Mouse (Mus musculus) layer of hippocampus, adult 2 months (tissue): Measurements from ENCODE around the gene Ccl25. TPM values are rescaled to one million over a fixed set of nuclear protein-coding genes. Genes with fewer than 3 reads are reported as not detected.
A peak's percentile ranks its signal among the peaks of the same experiment; 100 is the strongest.

ENCODE experiments used
- DNase-seq, 2 experiments: peaks; one replicate each; pipeline ENCODE4 v3.0.0; 2022; ENCODE audit warnings: low spot score in 2 of 2
- H3K27ac ChIP-seq: fragments of 200-600 bp; 2 replicates; pipeline ENCODE4 v1.8.1; 2022
- H3K4me3 ChIP-seq: fragments of 200-600 bp; 2 replicates; pipeline ENCODE4 v1.8.1; 2022; ENCODE audit warnings: mild to moderate bottlenecking
- CTCF ChIP-seq: fragments of 200-600 bp; conservative IDR thresholded peaks from 2 replicates; pipeline ENCODE4 v1.8.1; 2022; ENCODE audit warnings: antibody characterized with exemption, mild to moderate bottlenecking, moderate library complexity
- long read RNA-seq, 2 experiments: library from polyadenylated mRNA; stranded (forward); transcript quantifications; one replicate each; pipeline ENCODE4 v2.0.0; 2021; ENCODE audit warnings: borderline mapping rate in 2 of 2
- total RNA-seq, 2 experiments: library from RNA; stranded (reverse); gene quantifications; 2 replicates each; pipeline ENCODE4 v1.2.3; 2021

Gene Ccl25
- 10 to 100 TPM; 24.6 to 27.5 TPM for total RNA-seq
- long read RNA-seq, experiment 1, partial matches to known transcripts = 0 of 6 reads
- long read RNA-seq, experiment 1, other reads (novel, unspliced or antisense) = 6 of 6 reads
- long read RNA-seq, experiment 2, partial matches to known transcripts = 2 of 12 reads
- long read RNA-seq, experiment 2, other reads (novel, unspliced or antisense) = 9 of 12 reads

- peak; percentile 97 to 99 for DNase-seq
- Histone ChIP-seq H3K4me3 (peak within 1 kb of the TSS; percentile 71), H3K27ac (peak within 1 kb of the TSS; percentile 93)
- 0 out of 2 replicates have a peak, but pooled peaks have one; percentile 13 for TF ChIP-seq CTCF
Observed at GRCm38 (mm10) chr8:4324983-4325750, at the start of gene Ccl25, which contains the start of gene Elavl1. Gene Ccl25, plus strand, starts transcription at chr8:4325210. Gene Elavl1, minus strand, starts transcription at chr8:4325413.

- Histone ChIP-seq H3K27ac (peak within 1 kb of the TSS; percentile 93), H3K4me3 (peak within 1 kb of the TSS; percentile 96)
- no peak for TF ChIP-seq CTCF
- DNase-seq = peak; percentile 97
Observed at GRCm38 (mm10) chr8:4275275-4276110, 49.5 kb upstream of the Ccl25 start, which contains the start of gene Timm44. Gene Timm44, minus strand, starts transcription at chr8:4275913.

GRCm38 (mm10) chr8:4276111-4276465 lies 48.9 kb upstream of the Ccl25 start:
- no peak for TF ChIP-seq CTCF
- Histone ChIP-seq H3K4me3 (peak overlapping the region; percentile 96), H3K27ac (peak overlapping the region; percentile 93)
- DNase-seq = no peak

GRCm38 (mm10) chr8:4292738-4293137 lies 32.3 kb upstream of the Ccl25 start:
- no peak for DNase-seq
- TF ChIP-seq CTCF = peak; percentile 74
- peak overlapping the region; percentile 43; the same call in 1 of the 2 replicates for H3K27ac ChIP-seq
- H3K4me3 ChIP-seq = no peak overlapping the region

- TF ChIP-seq CTCF = no peak
- Histone ChIP-seq H3K4me3 (no peak overlapping the region), H3K27ac (no peak overlapping the region)
- DNase-seq = no peak
Observed at GRCm38 (mm10) chr8:4297822-4298221, 27.2 kb upstream of the Ccl25 start.

- no peak for TF ChIP-seq CTCF
- peak overlapping the region; percentile 56; the same call in 1 of the 2 replicates for H3K27ac ChIP-seq
- no peak overlapping the region for H3K4me3 ChIP-seq
- no peak for DNase-seq
Observed at GRCm38 (mm10) chr8:4304124-4304547, 20.9 kb upstream of the Ccl25 start.

- no peak for TF ChIP-seq CTCF
- no peak overlapping the region for H3K27ac ChIP-seq
- DNase-seq = no peak
- H3K4me3 ChIP-seq = no peak overlapping the region
Observed at GRCm38 (mm10) chr8:4305838-4306237, 19.2 kb upstream of the Ccl25 start.

- peak overlapping the region; percentile 79; the same call in 1 of the 2 replicates for H3K27ac ChIP-seq
- DNase-seq = no peak
- TF ChIP-seq CTCF = no peak
- no peak overlapping the region for H3K4me3 ChIP-seq
Observed at GRCm38 (mm10) chr8:4312104-4312503, 12.9 kb upstream of the Ccl25 start.

GRCm38 (mm10) chr8:4313254-4314124 lies 11.5 kb upstream of the Ccl25 start:
- DNase-seq = peak in 1 of 2 experiments; percentile 48
- no peak for TF ChIP-seq CTCF
- peak overlapping the region; percentile 79 for H3K27ac ChIP-seq
- no peak overlapping the region for H3K4me3 ChIP-seq

- TF ChIP-seq CTCF = no peak
- no peak for DNase-seq
- H3K4me3 ChIP-seq = no peak overlapping the region
- peak overlapping the region; percentile 79; the same call in 1 of the 2 replicates for H3K27ac ChIP-seq
Observed at GRCm38 (mm10) chr8:4314852-4315251, 10.2 kb upstream of the Ccl25 start.

- TF ChIP-seq CTCF = no peak
- DNase-seq = no peak
- Histone ChIP-seq H3K27ac (no peak overlapping the region), H3K4me3 (no peak overlapping the region)
Observed at GRCm38 (mm10) chr8:4318124-4318523, 6.9 kb upstream of the Ccl25 start.

GRCm38 (mm10) chr8:4318796-4319572 lies 6.0 kb upstream of the Ccl25 start:
- Histone ChIP-seq H3K27ac (no peak overlapping the region), H3K4me3 (no peak overlapping the region)
- TF ChIP-seq CTCF = no peak
- no peak for DNase-seq
